Mouse (Mus musculus) retina, adult 2 months (tissue): ENCODE results near the gene Alad.

ENCODE experiments used
- DNase-seq: peaks from one replicate; pipeline ENCODE4 v3.0.0-alpha.2; 2012; ENCODE audit warnings: low read depth, low spot score

The Alad gene

GRCm38 (mm10) chr4:62519849-62520233 lies at the start of gene Alad:
Alad (minus strand) TSS chr4:62519918.
- peak; percentile 71 for DNase-seq

GRCm38 (mm10) chr4:62568359-62568758 lies 48.6 kb upstream of the Alad start:
- no peak for DNase-seq

- no peak for DNase-seq
These were observed 48.0 kb upstream of the Alad start for GRCm38 (mm10) chr4:62567696-62568095.

- DNase-seq: no peak
These were observed 46.8 kb upstream of the Alad start for GRCm38 (mm10) chr4:62566530-62566929.

GRCm38 (mm10) chr4:62562006-62562405 lies 42.3 kb upstream of the Alad start:
- DNase-seq: no peak

- no peak for DNase-seq
These were observed 41.9 kb upstream of the Alad start for GRCm38 (mm10) chr4:62561630-62562001.

GRCm38 (mm10) chr4:62560963-62561629 lies 41.4 kb upstream of the Alad start:
- peak; percentile 63 for DNase-seq

- DNase-seq: no peak
These were observed 40.1 kb upstream of the Alad start, which contains the start of gene Rgs3 for GRCm38 (mm10) chr4:62559797-62560329. Rgs3 (plus strand) TSS chr4:62559847.

GRCm38 (mm10) chr4:62557436-62557835 lies 37.7 kb upstream of the Alad start:
- no peak for DNase-seq

GRCm38 (mm10) chr4:62551966-62552365 lies 32.2 kb upstream of the Alad start:
- no peak for DNase-seq

- DNase-seq: no peak
These were observed 25.1 kb upstream of the Alad start for GRCm38 (mm10) chr4:62544801-62545200.

GRCm38 (mm10) chr4:62543782-62544181 lies 24.1 kb upstream of the Alad start:
- DNase-seq: no peak

- DNase-seq: no peak
These were observed 22.1 kb upstream of the Alad start for GRCm38 (mm10) chr4:62541802-62542201.

- DNase-seq: no peak
These were observed 14.0 kb upstream of the Alad start for GRCm38 (mm10) chr4:62533729-62534128.

GRCm38 (mm10) chr4:62527655-62528054 lies 7.9 kb upstream of the Alad start:
- DNase-seq: no peak

- DNase-seq: no peak
These were observed 6.5 kb upstream of the Alad start for GRCm38 (mm10) chr4:62526256-62526655.

- no peak for DNase-seq
These were observed 5.7 kb upstream of the Alad start for GRCm38 (mm10) chr4:62525489-62525811.

- DNase-seq: peak; percentile 99
These were observed 5.2 kb upstream of the Alad start, which contains the start of the genes Pole3 and 4933430I17Rik for GRCm38 (mm10) chr4:62524651-62525488. Pole3 (minus strand) TSS chr4:62525068. 4933430I17Rik (plus strand) TSS chr4:62525369.

GRCm38 (mm10) chr4:62520892-62521400 lies 1.2 kb upstream of the Alad start:
- DNase-seq: no peak

GRCm38 (mm10) chr4:62519122-62519848 lies 433 bp downstream of the Alad start:
- DNase-seq: no peak

GRCm38 (mm10) chr4:62518416-62519121 lies 1.1 kb downstream of the Alad start:
- no peak for DNase-seq
